Mouse (Mus musculus): ENCODE data around the gene Gtf2ird2. TPM values are rescaled to one million over a fixed set of nuclear protein-coding genes. Genes with fewer than 3 reads are reported as not detected.

The Gtf2ird2 gene
- polyA plus RNA-seq, 1 experiment from 2014 or later = 2.9 TPM

GRCm38 (mm10) chr5:134249245-134249649 is 65.4 kb downstream of the Gtf2ird2 start:
- Histone ChIP-seq H3K9me3 (ENCODE audit: control insufficient read depth) (no peaks in the 10 kb centered on the region), H3K9ac (ENCODE audit: low read depth, low read length) (no peak overlapping the region), H3K27ac (ENCODE audit: low read depth, low read length) (peak overlapping the region; percentile 31; the same call in 1 of the 2 replicates), H3K4me1 (replicated peaks; ENCODE audit: control insufficient read depth, insufficient read depth, low read length) (no peaks in the 10 kb centered on the region), H3K36me3 (ENCODE audit: control insufficient read depth, insufficient read depth) (peaks cover 97% of the 10 kb centered on the region), H3K4me3 (ENCODE audit: low read depth, low read length) (no peak overlapping the region), H3K4me2 (replicated peaks; ENCODE audit: low read depth) (no peak overlapping the region), H3K27me3 (replicated peaks; ENCODE audit: control insufficient read depth, insufficient read depth, low read length) (no peaks in the 10 kb centered on the region)
- WGBS = 91% methylated on average over 8 of the region's 8 CpGs
- ATAC-seq = no peak
- TF ChIP-seq CTCF (IDR thresholded peaks at IDR 0.05; ENCODE audit: low read depth) = no peak

GRCm38 (mm10) chr5:134250601-134251000 is 66.8 kb downstream of the Gtf2ird2 start:
- H3K4me3 ChIP-seq (ENCODE audit: low read depth, low read length) = no peak overlapping the region
- peaks cover 97% of the 10 kb centered on the region for H3K36me3 ChIP-seq (ENCODE audit: control insufficient read depth, insufficient read depth)
- no peaks in the 10 kb centered on the region for H3K27me3 ChIP-seq (replicated peaks; ENCODE audit: control insufficient read depth, insufficient read depth, low read length)
- no peak overlapping the region for H3K4me2 ChIP-seq (replicated peaks; ENCODE audit: low read depth)
- no peak overlapping the region for H3K27ac ChIP-seq (ENCODE audit: low read depth, low read length)
- ATAC-seq = no peak
- no peak for TF ChIP-seq CTCF (IDR thresholded peaks at IDR 0.05; ENCODE audit: low read depth)
- no peaks in the 10 kb centered on the region for H3K9me3 ChIP-seq (ENCODE audit: control insufficient read depth)
- WGBS = 87% methylated on average over 3 of the region's 3 CpGs
- no peak overlapping the region for H3K9ac ChIP-seq (ENCODE audit: low read depth, low read length)
- no peaks in the 10 kb centered on the region for H3K4me1 ChIP-seq (replicated peaks; ENCODE audit: control insufficient read depth, insufficient read depth, low read length)

DNA sequence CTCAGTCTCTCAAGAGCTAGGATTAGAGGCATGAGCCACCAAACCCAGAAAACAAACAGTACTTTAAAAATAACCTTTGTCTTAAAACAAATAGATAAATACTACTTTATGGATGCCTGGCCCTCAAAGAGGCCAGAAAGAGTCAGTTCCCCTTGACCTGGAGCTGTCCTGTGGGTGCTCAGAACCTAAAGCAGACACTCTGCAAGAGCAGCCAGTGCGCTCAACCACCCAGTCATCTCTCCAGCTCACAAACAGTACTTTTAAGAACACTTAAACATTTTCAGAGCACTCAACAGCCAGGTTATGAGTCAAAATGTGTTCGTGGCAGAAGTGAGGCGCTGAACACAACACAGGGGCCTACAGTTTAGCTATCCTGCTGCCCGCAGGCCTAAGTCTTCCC is 67.3 kb downstream of the Gtf2ird2 start:
- no peak overlapping the region for H3K4me2 ChIP-seq (replicated peaks; ENCODE audit: low read depth)
- no peaks in the 10 kb centered on the region for H3K9me3 ChIP-seq (ENCODE audit: control insufficient read depth)
- no peaks in the 10 kb centered on the region for H3K27me3 ChIP-seq (replicated peaks; ENCODE audit: control insufficient read depth, insufficient read depth, low read length)
- no peak for ATAC-seq
- no peak overlapping the region for H3K9ac ChIP-seq (ENCODE audit: low read depth, low read length)
- TF ChIP-seq CTCF (IDR thresholded peaks at IDR 0.05; ENCODE audit: low read depth) = no peak
- peaks cover 97% of the 10 kb centered on the region for H3K36me3 ChIP-seq (ENCODE audit: control insufficient read depth, insufficient read depth)
- WGBS = 96% methylated on average over 4 of the region's 4 CpGs
- H3K4me1 ChIP-seq (replicated peaks; ENCODE audit: control insufficient read depth, insufficient read depth, low read length) = no peaks in the 10 kb centered on the region
- H3K4me3 ChIP-seq (ENCODE audit: low read depth, low read length) = no peak overlapping the region
- no peak overlapping the region for H3K27ac ChIP-seq (ENCODE audit: low read depth, low read length)

DNA sequence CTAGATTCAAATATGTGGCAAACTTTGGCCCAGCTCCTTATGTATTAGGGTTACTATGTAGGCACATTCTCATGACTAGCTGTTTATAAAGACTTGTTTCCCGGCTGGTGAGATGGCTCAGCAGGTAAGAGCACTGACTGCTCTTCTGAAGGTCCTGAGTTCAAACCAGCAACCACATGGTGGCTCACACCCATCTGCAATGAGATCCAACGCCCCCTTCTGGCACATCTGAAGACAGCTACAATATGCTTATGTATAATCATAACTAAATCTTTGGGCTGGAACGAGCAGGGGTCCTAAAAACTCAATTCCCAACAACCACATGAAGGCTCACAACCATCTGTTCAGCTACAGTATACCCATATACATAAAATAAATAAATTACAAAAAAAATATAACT is 70.0 kb downstream of the Gtf2ird2 start:
- Histone ChIP-seq H3K36me3 (ENCODE audit: control insufficient read depth, insufficient read depth) (peaks cover 89% of the 10 kb centered on the region), H3K9ac (ENCODE audit: low read depth, low read length) (no peak overlapping the region), H3K4me2 (replicated peaks; ENCODE audit: low read depth) (no peak overlapping the region), H3K27me3 (replicated peaks; ENCODE audit: control insufficient read depth, insufficient read depth, low read length) (no peaks in the 10 kb centered on the region), H3K9me3 (ENCODE audit: control insufficient read depth) (no peaks in the 10 kb centered on the region), H3K4me3 (ENCODE audit: low read depth, low read length) (no peak overlapping the region), H3K27ac (ENCODE audit: low read depth, low read length) (no peak overlapping the region; the same call in 1 of the 2 replicates), H3K4me1 (replicated peaks; ENCODE audit: control insufficient read depth, insufficient read depth, low read length) (no peaks in the 10 kb centered on the region)
- TF ChIP-seq CTCF (IDR thresholded peaks at IDR 0.05; ENCODE audit: low read depth) = peak; percentile 53
- ATAC-seq = no peak
- WGBS = 77% methylated on average over 3 of the region's 3 CpGs

DNA sequence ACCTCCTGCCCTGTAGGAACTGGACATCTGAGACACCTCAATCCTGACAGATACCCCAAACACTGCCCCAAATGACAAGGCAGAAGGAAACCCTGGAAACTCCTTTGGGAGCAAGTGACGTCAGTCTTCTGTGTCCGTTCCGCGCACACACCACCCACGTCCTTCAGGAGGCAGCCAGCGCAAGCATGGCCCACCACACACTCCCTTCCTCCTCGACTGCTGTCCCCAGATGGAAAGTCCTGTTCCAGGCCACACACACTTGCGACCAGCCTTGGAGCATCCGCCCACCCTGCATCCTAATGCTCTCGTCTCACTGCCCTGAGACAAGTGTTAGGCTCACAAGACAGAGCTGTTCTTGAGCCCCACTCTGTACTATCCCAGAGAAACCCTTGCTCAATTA is 71.5 kb downstream of the Gtf2ird2 start:
- no peak for TF ChIP-seq CTCF (IDR thresholded peaks at IDR 0.05; ENCODE audit: low read depth)
- Histone ChIP-seq H3K4me2 (replicated peaks; ENCODE audit: low read depth) (no peak overlapping the region), H3K27ac (ENCODE audit: low read depth, low read length) (no peak overlapping the region), H3K9me3 (ENCODE audit: control insufficient read depth) (no peaks in the 10 kb centered on the region), H3K36me3 (ENCODE audit: control insufficient read depth, insufficient read depth) (peaks cover 88% of the 10 kb centered on the region), H3K27me3 (replicated peaks; ENCODE audit: control insufficient read depth, insufficient read depth, low read length) (no peaks in the 10 kb centered on the region), H3K9ac (ENCODE audit: low read depth, low read length) (no peak overlapping the region), H3K4me1 (replicated peaks; ENCODE audit: control insufficient read depth, insufficient read depth, low read length) (no peaks in the 10 kb centered on the region), H3K4me3 (ENCODE audit: low read depth, low read length) (no peak overlapping the region)
- no peak for ATAC-seq
- WGBS = 90% methylated on average over 10 of the region's 10 CpGs

DNA sequence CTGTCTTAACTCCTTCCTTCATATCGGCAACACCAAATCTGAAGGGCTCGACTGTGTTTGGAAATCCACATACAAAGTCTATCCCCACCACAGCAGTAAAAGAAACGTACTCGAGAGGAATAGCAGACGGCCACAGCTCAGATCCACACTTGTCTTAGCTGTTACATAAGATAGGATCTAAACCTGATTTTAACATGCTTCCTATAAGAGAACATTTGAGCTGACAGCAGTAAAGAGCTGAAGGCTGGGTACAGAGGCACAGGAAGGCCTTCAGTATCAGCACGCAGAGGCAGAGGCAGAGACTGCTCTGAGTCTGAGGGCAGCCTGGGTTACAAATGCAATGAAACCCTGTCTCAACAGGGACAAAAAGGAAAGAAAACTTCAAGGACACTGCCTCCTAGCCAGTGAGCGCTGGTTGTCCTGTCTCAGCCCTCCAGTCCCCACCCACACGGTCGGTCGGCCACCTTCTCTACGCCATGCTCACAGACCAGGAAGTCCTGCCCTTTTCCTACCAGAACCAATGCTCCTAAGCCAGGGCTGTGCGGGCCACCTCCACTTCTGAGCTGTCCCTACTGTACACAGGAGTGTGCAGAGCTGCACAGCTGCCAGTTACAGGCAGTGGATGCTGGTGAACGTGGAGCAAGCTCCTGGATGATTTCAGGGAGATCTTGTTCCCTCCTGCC is 73.7 kb downstream of the Gtf2ird2 start:
- no peaks in the 10 kb centered on the region for H3K4me1 ChIP-seq (replicated peaks; ENCODE audit: control insufficient read depth, insufficient read depth, low read length)
- WGBS = 90% methylated on average over 13 of the region's 13 CpGs
- no peaks in the 10 kb centered on the region for H3K9me3 ChIP-seq (ENCODE audit: control insufficient read depth)
- H3K4me3 ChIP-seq (ENCODE audit: low read depth, low read length) = no peak overlapping the region
- H3K36me3 ChIP-seq (ENCODE audit: control insufficient read depth, insufficient read depth) = peaks cover 88% of the 10 kb centered on the region
- H3K27ac ChIP-seq (ENCODE audit: low read depth, low read length) = no peak overlapping the region
- no peak overlapping the region for H3K9ac ChIP-seq (ENCODE audit: low read depth, low read length)
- ATAC-seq = no peak
- no peak for TF ChIP-seq CTCF (IDR thresholded peaks at IDR 0.05; ENCODE audit: low read depth)
- no peaks in the 10 kb centered on the region for H3K27me3 ChIP-seq (replicated peaks; ENCODE audit: control insufficient read depth, insufficient read depth, low read length)
- no peak overlapping the region for H3K4me2 ChIP-seq (replicated peaks; ENCODE audit: low read depth)

All from intestine, postnatal 0 days (tissue).